Mouse (Mus musculus) neural tube, embryonic 14.5 days (tissue): Measurements from ENCODE around the gene Hand2. TPM values are rescaled to one million over a fixed set of nuclear protein-coding genes. Genes with fewer than 3 reads are reported as not detected.

Experiments
- ATAC-seq: fragments of 200-750 bp; cut with Nextera tagmentation; 2 replicates; pipeline ENCODE4 v1.8.0; 2017; ENCODE audit warnings: low read depth, mild to moderate bottlenecking, moderate TSS enrichment, moderate library complexity
- H3K27ac ChIP-seq: fragments of 300-500 bp; sonication (generic); 2 replicates; pipeline ENCODE4 v1.5.1; 2014; ENCODE audit warnings: low read depth, mild to moderate bottlenecking, control low read depth, low read length, moderate library complexity, mixed read lengths
- H3K27me3 ChIP-seq: fragments of 300-500 bp; sonication (generic); 2 replicates; pipeline ENCODE4 v1.6.1; 2014; ENCODE audit warnings: low read length; ENCODE audit not compliant: control insufficient read depth, insufficient read depth
- H3K36me3 ChIP-seq: fragments of 300-500 bp; sonication (generic); 2 replicates; pipeline ENCODE4 v1.6.1; 2014; ENCODE audit warnings: low read length, mixed read lengths; ENCODE audit not compliant: control insufficient read depth, insufficient read depth
- H3K4me1 ChIP-seq: fragments of 300-500 bp; sonication (generic); 2 replicates; pipeline ENCODE4 v1.6.1; 2014; ENCODE audit warnings: low read length; ENCODE audit not compliant: control insufficient read depth, insufficient read depth
- H3K4me2 ChIP-seq: fragments of 300-500 bp; sonication (generic); 2 replicates; pipeline ENCODE4 v1.6.1; 2014; ENCODE audit warnings: mild to moderate bottlenecking, low read depth, low read length, control low read depth
- H3K4me3 ChIP-seq: fragments of 300-500 bp; sonication (generic); 2 replicates; pipeline ENCODE4 v1.5.1; 2014; ENCODE audit warnings: low read depth, low read length, control low read depth, mixed read lengths
- H3K9ac ChIP-seq: fragments of 300-500 bp; sonication (generic); replicated peaks from 2 replicates; pipeline ENCODE4 v1.6.1; 2014; ENCODE audit warnings: low read depth, mild to moderate bottlenecking, control low read depth, low read length, mixed read lengths
- H3K9me3 ChIP-seq: fragments of 300-500 bp; sonication (generic); 2 replicates; pipeline ENCODE4 v1.6.1; 2016; ENCODE audit warnings: low read length; ENCODE audit not compliant: control insufficient read depth
- WGBS: fragments of 180-500 bp; shearing (Covaris S2); extraction: QIAGEN DNeasy Blood & Tissue Kit; methylation state at CpG from one replicate; pipeline ENCODE4 v1.1.7; 2014; 5-methylcytosine and 5-hydroxymethylcytosine counted together
- polyA plus RNA-seq: library from polyadenylated mRNA; unstranded; fragments of >200 nt; fragmentation: Nextera tagmentation; extraction: Ambion mirVana; gene quantifications from 2 replicates; pipeline ENCODE4 v1.2.1, GENCODE M21; 2014

Hand2 gene
- polyA plus RNA-seq, 1 experiment from 2014 or later = not detected

- Histone ChIP-seq H3K4me3 (no peak overlapping the region), H3K36me3 (no peaks in the 10 kb centered on the region), H3K9ac (no peak overlapping the region), H3K4me1 (no peaks in the 10 kb centered on the region), H3K4me2 (no peak overlapping the region), H3K27ac (no peak overlapping the region), H3K27me3 (peaks cover 77% of the 10 kb centered on the region), H3K9me3 (no peaks in the 10 kb centered on the region)
- no peak for ATAC-seq
- WGBS = 3% methylated on average over 10 of the region's 10 CpGs
Measured at GRCm38 (mm10) chr8:57313583-57313982, 7.2 kb upstream of the Hand2 start.

GRCm38 (mm10) chr8:57314216-57314615 lies 6.6 kb upstream of the Hand2 start:
- WGBS = under 1% methylated on average over 10 of the region's 10 CpGs

GRCm38 (mm10) chr8:57315471-57315870 lies 5.3 kb upstream of the Hand2 start:
- WGBS = 4% methylated on average over 3 of the region's 3 CpGs
- H3K4me3 ChIP-seq = no peak overlapping the region
- peaks cover 83% of the 10 kb centered on the region for H3K27me3 ChIP-seq
- no peaks in the 10 kb centered on the region for H3K4me1 ChIP-seq
- H3K4me2 ChIP-seq = no peak overlapping the region
- no peak overlapping the region for H3K9ac ChIP-seq
- no peaks in the 10 kb centered on the region for H3K36me3 ChIP-seq
- no peaks in the 10 kb centered on the region for H3K9me3 ChIP-seq
- H3K27ac ChIP-seq = no peak overlapping the region
- no peak for ATAC-seq

More at GRCm38 (mm10) chr8:57314216-57314615, 6.6 kb upstream of the Hand2 start:
- Histone ChIP-seq H3K4me2 (no peak overlapping the region), H3K36me3 (no peaks in the 10 kb centered on the region), H3K4me1 (no peaks in the 10 kb centered on the region), H3K9me3 (no peaks in the 10 kb centered on the region), H3K9ac (no peak overlapping the region), H3K27ac (no peak overlapping the region), H3K4me3 (no peak overlapping the region), H3K27me3 (peaks cover 77% of the 10 kb centered on the region)
- no peak; the same call in 1 of the 2 replicates for ATAC-seq

GRCm38 (mm10) chr8:57317107-57317506 lies 3.7 kb upstream of the Hand2 start:
- H3K9ac ChIP-seq = no peak overlapping the region
- H3K4me1 ChIP-seq = peaks cover 7% of the 10 kb centered on the region; the same call in 1 of the 2 replicates
- peaks cover 79% of the 10 kb centered on the region for H3K27me3 ChIP-seq
- no peak overlapping the region for H3K4me2 ChIP-seq
- H3K27ac ChIP-seq = no peak overlapping the region
- no peak overlapping the region for H3K4me3 ChIP-seq
- no peak for ATAC-seq
- no peaks in the 10 kb centered on the region for H3K9me3 ChIP-seq
- H3K36me3 ChIP-seq = no peaks in the 10 kb centered on the region

GRCm38 (mm10) chr8:57317890-57318480 lies 2.8 kb upstream of the Hand2 start:
- Histone ChIP-seq H3K4me1 (peaks cover 7% of the 10 kb centered on the region; the same call in 1 of the 2 replicates), H3K27ac (no peak overlapping the region), H3K4me3 (no peak overlapping the region), H3K27me3 (peaks cover 79% of the 10 kb centered on the region), H3K9ac (no peak overlapping the region), H3K36me3 (no peaks in the 10 kb centered on the region), H3K9me3 (no peaks in the 10 kb centered on the region), H3K4me2 (no peak overlapping the region)
- ATAC-seq = no peak
- 2% methylated on average over 5 of the region's 5 CpGs for WGBS

- no peaks in the 10 kb centered on the region for H3K36me3 ChIP-seq
- ATAC-seq = no peak
- H3K27me3 ChIP-seq = peaks cover 79% of the 10 kb centered on the region
- under 1% methylated on average over 17 of the region's 17 CpGs for WGBS
- H3K4me3 ChIP-seq = no peak overlapping the region
- H3K4me2 ChIP-seq = no peak overlapping the region
- peaks cover 7% of the 10 kb centered on the region; the same call in 1 of the 2 replicates for H3K4me1 ChIP-seq
- no peak overlapping the region for H3K27ac ChIP-seq
- H3K9me3 ChIP-seq = no peaks in the 10 kb centered on the region
- H3K9ac ChIP-seq = no peak overlapping the region
Measured at GRCm38 (mm10) chr8:57319092-57319980, 1.4 kb upstream of the Hand2 start.

- peaks cover 7% of the 10 kb centered on the region; the same call in 1 of the 2 replicates for H3K4me1 ChIP-seq
- H3K27ac ChIP-seq = no peak overlapping the region
- H3K27me3 ChIP-seq = peaks cover 79% of the 10 kb centered on the region
- H3K9me3 ChIP-seq = no peaks in the 10 kb centered on the region
- no peaks in the 10 kb centered on the region for H3K36me3 ChIP-seq
- no peak overlapping the region for H3K4me2 ChIP-seq
- no peak overlapping the region for H3K4me3 ChIP-seq
- ATAC-seq = no peak
- 1% methylated on average over 22 of the region's 22 CpGs for WGBS
- H3K9ac ChIP-seq = no peak overlapping the region
Measured at GRCm38 (mm10) chr8:57319981-57320585, 700 bp upstream of the Hand2 start.

GRCm38 (mm10) chr8:57321898-57322895 lies 1.4 kb downstream of the Hand2 start:
- WGBS = under 1% methylated on average over 60 of the region's 64 CpGs
- no peak overlapping the region for H3K27ac ChIP-seq
- H3K9ac ChIP-seq = no peak overlapping the region
- H3K9me3 ChIP-seq = no peaks in the 10 kb centered on the region
- H3K4me3 ChIP-seq = peak overlapping the region; percentile 16; the same call in 1 of the 2 replicates
- peaks cover 74% of the 10 kb centered on the region for H3K27me3 ChIP-seq
- peaks cover 7% of the 10 kb centered on the region; the same call in 1 of the 2 replicates for H3K4me1 ChIP-seq
- H3K4me2 ChIP-seq = peak overlapping the region; percentile 38
- no peaks in the 10 kb centered on the region for H3K36me3 ChIP-seq
- ATAC-seq = peak; percentile 26; the same call in 1 of the 2 replicates
